In the genomic region with DNA sequence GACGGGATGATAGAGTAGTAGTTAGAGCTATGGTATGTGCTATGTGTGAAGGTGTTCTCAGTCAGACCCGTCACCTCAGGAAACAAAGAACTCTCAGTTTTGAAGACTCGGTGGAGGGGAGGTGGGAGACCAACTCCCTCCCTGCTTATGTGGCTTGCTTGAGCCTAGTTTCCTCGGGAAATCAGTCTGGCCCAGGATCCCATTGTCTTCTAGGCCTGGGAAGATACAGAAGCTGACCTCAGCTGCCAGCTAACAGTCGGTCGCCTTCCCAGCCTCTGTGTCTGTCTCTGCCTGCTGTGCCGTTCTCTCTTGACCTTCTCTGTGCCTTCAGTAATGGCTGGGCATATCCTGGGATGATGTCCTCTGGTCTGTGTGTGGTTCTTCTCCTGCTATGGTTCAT, we compare ENCODE assay signal across 12 mouse cellular contexts.
DNase-seq lines count a peak whose midpoint lies in the region; ATAC-seq lines count a peak whose summit lies in the region.
"Had no signal": no experiment of that assay in that cellular context is flagged by ENCODE, and none has a peak within 500 bp of the region (broad histone marks: within the 10 kb centered on the region; RNA-seq: fewer than 3 reads in every experiment).

No protein-coding gene starts in this region.

- H3K27me3 ChIP-seq in heart, embryonic 10.5 days (ENCODE audit: insufficient read depth, poor library complexity, severe bottlenecking) = no peaks in the 10 kb centered on the region
- H3K27me3 ChIP-seq in kidney, embryonic 16.5 days (ENCODE audit: insufficient read depth, low read length) = no peaks in the 10 kb centered on the region
- H3K27me3 ChIP-seq in embryonic facial prominence, embryonic 10.5 days (replicated peaks; ENCODE audit: low read depth, poor library complexity, severe bottlenecking) = no peaks in the 10 kb centered on the region
- H3K27me3 ChIP-seq: embryonic facial prominence, embryonic 13.5 days had no signal

- H3K27ac ChIP-seq in heart, embryonic 10.5 days = 0 out of 2 replicates have a peak overlapping the region, but pooled peaks have one; percentile 36
- 0 out of 2 replicates have a peak overlapping the region, but pooled peaks have one; percentile 5 for H3K27ac ChIP-seq in kidney, embryonic 16.5 days (ENCODE audit: low read length)
- peak overlapping the region; percentile 54 for H3K27ac ChIP-seq in embryonic facial prominence, embryonic 10.5 days (replicated peaks)
- H3K27ac ChIP-seq: embryonic facial prominence, embryonic 13.5 days had no signal

- peaks cover 57% of the 10 kb centered on the region for H3K4me1 ChIP-seq in heart, embryonic 10.5 days
- peaks cover 48% of the 10 kb centered on the region for H3K4me1 ChIP-seq in kidney, embryonic 16.5 days (ENCODE audit: insufficient read depth, low read length)
- H3K4me1 ChIP-seq in embryonic facial prominence, embryonic 10.5 days = peaks cover 59% of the 10 kb centered on the region

- H3K9me3 ChIP-seq in heart, embryonic 10.5 days = no peaks in the 10 kb centered on the region
- H3K9me3 ChIP-seq in kidney, embryonic 16.5 days (ENCODE audit: low read length) = no peaks in the 10 kb centered on the region
- 0 out of 2 replicates have a peak, but pooled peaks cover 4% of the 10 kb centered on the region for H3K9me3 ChIP-seq in embryonic facial prominence, embryonic 10.5 days
- H3K9me3 ChIP-seq: embryonic facial prominence, embryonic 13.5 days had no signal

- H3K4me3 ChIP-seq in heart, embryonic 10.5 days = no peak overlapping the region
- no peak overlapping the region for H3K4me3 ChIP-seq in kidney, embryonic 16.5 days (ENCODE audit: low read length)
- no peak overlapping the region for H3K4me3 ChIP-seq in embryonic facial prominence, embryonic 10.5 days
- H3K4me3 ChIP-seq: embryonic facial prominence, embryonic 13.5 days; myocyte had no signal

- no peaks in the 10 kb centered on the region for H3K36me3 ChIP-seq in heart, embryonic 10.5 days
- H3K36me3 ChIP-seq in kidney, embryonic 16.5 days (ENCODE audit: insufficient read depth, low read length) = no peaks in the 10 kb centered on the region
- peaks cover 11% of the 10 kb centered on the region for H3K36me3 ChIP-seq in embryonic facial prominence, embryonic 10.5 days (replicated peaks)
- H3K36me3 ChIP-seq: embryonic facial prominence, embryonic 13.5 days had no signal

- no peak overlapping the region for H3K9ac ChIP-seq in kidney, embryonic 16.5 days (replicated peaks; ENCODE audit: low read length)
- H3K9ac ChIP-seq: embryonic facial prominence, embryonic 13.5 days had no signal

- no peak overlapping the region for H3K4me2 ChIP-seq in kidney, embryonic 16.5 days (replicated peaks; ENCODE audit: low read depth, low read length)
- H3K4me2 ChIP-seq: embryonic facial prominence, embryonic 13.5 days had no signal

- DNase-seq in heart, embryonic 10.5 days (ENCODE audit: low spot score) = no peak
- DNase-seq in heart, adult 8-10 months (ENCODE audit: low spot score) = no peak
- no peak for DNase-seq in kidney, adult 18-20 months
- no peak for DNase-seq in embryonic facial prominence, embryonic 10.5 days (ENCODE audit: low spot score)
- peak; percentile 25 to 42 for DNase-seq in kidney, postnatal 36 days
- DNase-seq in adrenal gland, postnatal 36 days = no peak
- DNase-seq in spleen, adult 12 weeks (ENCODE audit: low spot score) = no peak
- DNase-seq: cerebellum, postnatal 10 days had no signal

- WGBS in heart, embryonic 10.5 days = 56% methylated on average over 7 of the region's 7 CpGs
- WGBS in kidney, embryonic 16.5 days = 64% methylated on average over 7 of the region's 7 CpGs
- WGBS in embryonic facial prominence, embryonic 10.5 days = 60% methylated on average over 7 of the region's 7 CpGs

- no peak for ATAC-seq in kidney, embryonic 16.5 days (ENCODE audit: low FRiP score, low TSS enrichment)
- ATAC-seq: CD4-positive, CD25-positive, alpha-beta regulatory T cell, adult 4 months had no signal

Comparison
In these comparisons a context has a peak if more than half of its experiments do, and no peak if none do; other contexts are left out.
1. DNase-seq: peak in kidney, postnatal 36 days (2 of 2); none in heart, embryonic 10.5 days (single experiment), heart, adult 8-10 months (single experiment), kidney, adult 18-20 months (single experiment), embryonic facial prominence, embryonic 10.5 days (single experiment), adrenal gland, postnatal 36 days (0 of 2) and spleen, adult 12 weeks (single experiment).
2. Peak in every context shown above with its lines, with median percentiles within 50 percentile points of each other: H3K27ac ChIP-seq.